Mouse (Mus musculus) right cerebral cortex, postnatal 4 days (tissue): Measurements from ENCODE around the gene Sec16a.

ENCODE experiments used
- DNase-seq: peaks from one replicate; pipeline ENCODE4 v3.0.0-alpha.2; 2022

Sec16a gene

DNA sequence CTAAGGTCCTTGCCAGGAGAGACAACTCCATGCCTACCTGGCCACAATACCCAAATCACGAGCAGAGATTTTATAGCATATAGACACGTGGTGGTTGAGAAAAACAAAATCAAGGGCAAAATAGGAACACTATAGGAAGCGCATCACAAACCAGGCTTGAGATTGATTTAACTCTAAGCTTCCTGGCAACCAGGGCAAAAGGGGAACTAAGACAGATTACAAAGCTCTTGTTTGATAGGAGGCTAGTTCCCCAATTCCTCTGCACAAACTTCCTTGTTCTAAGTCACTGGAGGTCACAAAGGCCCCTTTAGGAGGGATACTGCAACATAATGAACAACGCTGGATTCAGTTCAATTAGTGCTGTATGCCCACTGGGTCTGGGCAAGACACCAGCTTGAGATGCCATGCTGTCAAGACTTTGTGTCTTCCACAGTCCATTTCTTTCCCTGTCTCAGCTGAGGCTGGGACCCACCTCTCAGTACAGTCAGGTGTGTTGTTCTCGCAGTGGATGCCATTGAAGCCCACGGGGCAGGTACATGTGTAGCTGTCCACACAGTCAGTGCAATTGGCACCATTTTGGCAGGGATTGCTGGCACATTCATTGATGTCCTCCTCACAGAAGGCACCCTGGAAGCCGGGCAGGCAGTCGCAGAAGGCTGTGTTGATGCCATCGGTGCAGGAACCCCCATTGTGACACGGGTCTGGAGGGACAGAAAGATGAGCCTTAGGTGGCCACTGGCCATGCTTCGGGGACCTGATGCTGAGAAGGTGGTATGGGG is 27.5 kb upstream of the Sec16a start:
- DNase-seq = no peak

DNA sequence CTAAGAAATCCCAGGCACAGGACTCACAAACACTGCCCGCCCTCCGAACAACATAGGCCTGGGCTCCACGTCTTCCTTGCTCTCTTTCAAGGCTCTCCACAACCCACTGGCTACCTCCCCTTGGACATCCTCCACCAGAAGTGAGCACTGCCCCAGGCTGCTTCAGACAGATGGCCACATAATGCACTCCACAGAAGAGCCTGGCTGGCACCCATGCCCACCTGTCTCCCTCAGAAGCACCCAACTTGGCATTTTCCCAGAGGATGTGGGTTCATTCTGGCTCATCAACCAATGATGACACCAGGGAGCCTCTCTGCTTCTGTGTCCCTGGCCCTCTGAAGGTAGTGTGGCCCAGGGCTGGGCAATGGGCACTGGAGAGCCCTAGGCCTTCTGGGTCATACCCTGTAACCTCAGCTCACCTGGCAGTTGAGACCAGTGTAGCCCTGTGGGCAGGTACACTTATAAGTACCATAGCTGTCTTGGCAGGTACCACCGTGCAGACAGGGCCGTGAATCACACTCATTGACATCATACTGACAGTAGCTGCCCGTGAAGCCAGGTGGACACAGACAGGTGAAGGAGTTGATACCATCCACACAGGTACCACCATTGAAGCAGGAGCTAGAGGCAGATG is 26.8 kb upstream of the Sec16a start:
- DNase-seq = no peak

DNA sequence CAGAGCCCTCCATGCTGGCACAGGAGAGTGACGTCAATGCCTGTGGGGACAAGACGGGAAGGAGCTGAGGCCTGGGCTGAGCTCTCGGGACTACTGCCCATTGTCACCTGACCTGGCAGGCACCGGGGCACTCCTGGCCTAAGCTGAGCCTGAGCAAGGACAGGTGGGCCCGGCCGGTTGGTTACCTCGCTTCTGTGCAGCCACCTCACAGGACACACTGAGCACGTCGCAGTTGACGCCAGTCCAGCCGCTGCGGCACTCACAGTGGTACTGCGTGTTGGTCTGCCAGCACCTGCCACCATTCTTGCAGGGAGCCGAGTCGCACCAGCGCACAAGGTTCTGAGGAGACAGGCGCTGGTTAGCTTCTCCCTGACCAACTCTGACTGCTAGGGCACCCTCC is 26.0 kb upstream of the Sec16a start:
- DNase-seq = no peak

DNA sequence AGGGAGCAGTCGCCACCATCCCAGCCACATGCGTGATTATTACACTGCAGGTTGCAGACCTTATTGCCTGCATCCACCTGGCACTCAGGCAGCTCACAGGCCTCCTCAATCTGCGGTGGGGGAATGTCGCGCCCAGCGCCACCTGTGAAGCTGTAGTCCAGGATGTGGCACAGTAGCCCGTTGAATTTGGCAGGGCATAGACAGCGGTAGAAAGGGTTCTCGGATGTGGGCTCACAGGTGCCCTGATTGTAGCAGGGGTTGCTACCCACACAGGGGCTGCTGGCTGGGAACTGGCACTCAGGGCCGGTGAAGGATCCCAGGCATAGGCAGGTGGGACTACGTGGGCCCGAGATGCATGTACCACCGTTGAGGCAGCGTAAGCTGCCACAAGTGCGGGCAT is 23.4 kb upstream of the Sec16a start:
- no peak for DNase-seq

DNA sequence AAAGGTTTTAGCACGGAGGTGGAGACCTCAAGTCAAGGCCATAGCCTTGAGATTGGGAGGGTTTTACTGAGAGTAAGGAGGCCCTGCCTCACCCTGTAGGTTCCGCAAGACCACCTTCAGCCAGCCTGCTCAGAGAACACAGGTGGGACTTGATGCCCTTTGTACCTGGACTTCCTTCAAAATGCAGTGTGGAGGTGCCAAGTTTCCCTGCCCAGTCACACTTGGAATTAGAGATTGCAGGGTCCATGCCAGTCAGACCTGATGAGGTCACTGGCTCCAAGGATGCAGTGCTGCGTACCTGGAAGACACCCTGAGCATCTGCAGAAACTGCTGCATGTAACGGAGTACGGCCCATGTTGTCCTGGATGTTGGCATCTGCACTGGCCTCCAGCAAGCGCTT is 18.4 kb upstream of the Sec16a start:
- no peak for DNase-seq

DNA sequence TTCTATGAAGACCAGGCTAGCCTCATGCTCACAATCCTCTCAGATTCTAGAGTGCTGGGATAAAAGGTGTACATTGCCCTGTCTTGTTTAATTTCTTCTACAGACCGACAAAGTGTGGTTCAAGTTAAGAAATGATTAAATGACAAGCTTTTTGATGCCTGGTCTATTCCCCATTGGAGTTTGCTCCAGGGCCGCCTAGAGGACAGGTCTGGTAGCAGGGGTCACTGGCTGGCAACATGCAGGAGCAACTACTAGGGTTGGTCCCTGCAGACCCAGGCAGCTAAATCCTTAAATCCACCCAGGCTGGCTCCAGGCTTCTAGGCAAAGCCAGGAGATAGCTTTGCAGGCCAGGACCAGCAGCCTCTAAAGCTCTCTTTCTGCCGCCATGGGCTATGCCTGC is 18.0 kb upstream of the Sec16a start:
- DNase-seq = no peak

DNA sequence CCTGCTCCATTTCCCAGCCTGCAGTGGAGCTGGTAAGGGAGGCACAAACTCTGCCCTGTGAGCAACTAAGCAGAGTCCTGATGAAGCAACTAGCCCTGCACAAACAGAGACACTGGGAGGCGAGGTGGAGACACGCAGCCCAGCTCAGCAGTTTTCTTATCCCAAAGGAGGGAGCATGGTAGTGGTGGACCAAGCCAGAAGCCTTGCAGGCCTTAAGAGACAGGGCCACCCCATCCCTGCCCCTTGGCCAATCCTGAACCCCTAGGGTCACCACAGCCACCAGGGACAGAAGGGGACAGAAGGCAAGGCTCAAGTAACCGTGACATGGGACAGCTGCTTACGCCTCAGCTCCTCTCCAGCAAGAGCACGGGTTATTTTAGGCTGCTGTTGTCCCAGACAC is 16.7 kb upstream of the Sec16a start:
- no peak for DNase-seq

DNA sequence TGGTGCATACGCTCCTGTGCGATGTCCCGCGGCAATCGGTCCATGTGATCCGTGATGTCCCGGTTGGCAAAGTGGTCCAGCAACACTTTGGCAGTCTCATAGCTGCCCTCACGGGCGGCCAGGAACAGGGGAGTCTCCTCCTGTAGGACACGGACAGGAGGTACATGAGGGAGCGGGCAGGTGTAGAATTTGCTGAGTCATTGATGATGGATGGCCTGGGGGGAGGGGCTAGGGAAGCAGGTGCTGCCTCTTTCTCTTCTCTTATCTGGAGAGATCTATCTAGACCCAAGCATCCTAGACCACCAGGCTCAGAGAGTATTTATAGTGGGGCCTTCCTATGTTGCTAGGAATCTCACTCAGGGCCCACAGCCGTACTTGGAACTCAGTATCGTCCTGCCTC is 15.8 kb upstream of the Sec16a start:
- DNase-seq = no peak

DNA sequence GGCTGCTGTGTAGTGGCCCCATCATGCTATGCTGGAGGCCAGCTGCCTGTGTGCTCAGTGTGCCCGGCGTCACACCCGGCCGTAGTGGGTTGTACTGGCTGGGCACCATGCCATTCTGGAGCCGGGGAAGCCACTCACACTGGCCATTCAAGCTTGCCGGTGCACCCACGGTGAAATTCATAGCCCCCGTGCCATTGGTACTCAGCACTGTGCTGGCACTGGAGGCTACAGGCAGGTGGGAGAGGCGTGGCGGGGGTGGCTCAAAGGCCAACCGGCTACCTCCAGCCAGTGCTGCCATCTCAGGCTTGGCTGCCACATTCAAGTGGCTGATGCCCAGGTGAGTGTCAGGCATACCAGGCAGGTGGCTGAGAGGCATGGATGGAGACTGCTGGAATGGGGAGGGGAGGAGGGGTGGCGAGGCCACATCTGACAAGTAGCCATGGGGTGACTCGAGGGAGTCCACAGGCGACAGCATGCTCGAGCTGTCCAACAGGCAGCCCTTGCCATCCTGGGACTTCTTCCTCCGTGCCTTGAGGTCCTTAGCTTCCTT is 15.2 kb upstream of the Sec16a start:
- DNase-seq = no peak

DNA sequence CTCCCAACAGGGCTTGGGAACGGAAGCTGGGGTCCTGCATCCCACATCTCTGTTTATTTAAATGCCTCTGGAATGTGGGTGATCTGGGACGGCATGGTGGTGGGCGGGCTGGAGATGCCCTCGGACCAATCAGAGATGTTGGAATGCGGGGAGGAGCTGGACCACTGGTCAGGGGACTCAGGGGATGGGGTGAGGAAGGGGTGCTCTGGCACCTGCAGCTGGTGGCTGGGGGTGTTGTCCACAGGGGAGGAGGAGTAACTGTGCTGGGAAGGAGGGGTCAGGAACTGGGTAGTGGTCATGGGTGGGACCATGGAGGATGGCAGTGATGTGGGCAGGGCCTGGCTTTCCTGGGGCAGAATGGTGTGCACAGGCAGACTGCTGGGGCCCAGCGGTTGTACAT is 14.5 kb upstream of the Sec16a start:
- no peak for DNase-seq

DNA sequence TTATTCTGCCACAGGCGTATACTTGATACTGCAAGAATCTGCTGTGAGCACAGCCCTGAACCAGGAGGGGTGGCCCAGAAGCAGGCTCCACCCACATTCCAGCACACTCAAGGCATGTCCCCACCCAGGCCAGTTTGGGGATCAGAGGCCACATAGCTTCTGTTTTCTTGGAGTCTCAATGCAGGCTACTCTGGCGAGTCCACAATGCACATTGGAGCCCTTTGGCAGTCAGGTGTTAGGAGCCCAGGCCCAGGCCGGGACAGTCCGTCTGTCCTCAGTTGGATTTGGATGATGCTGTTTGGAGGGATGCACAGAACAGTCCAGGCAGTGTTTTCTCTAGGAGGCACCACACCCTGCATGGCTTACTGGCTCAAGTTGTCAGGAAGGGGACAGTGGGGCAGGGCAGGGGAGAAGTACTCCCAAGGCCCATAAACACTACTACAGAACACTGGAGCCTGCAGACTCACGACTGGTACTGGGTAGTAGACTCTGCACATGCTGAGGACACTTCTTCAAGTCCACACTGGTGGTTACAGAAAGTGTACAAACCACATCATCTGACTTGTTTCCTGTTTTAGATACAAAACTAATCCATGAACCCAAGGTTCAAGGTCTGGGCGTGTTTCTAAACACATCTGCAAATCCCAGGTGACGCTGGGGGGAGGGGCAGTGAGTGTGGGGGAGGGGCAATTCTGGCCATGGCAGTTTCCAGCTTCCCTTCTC is 13.5 kb upstream of the Sec16a start:
- no peak for DNase-seq

DNA sequence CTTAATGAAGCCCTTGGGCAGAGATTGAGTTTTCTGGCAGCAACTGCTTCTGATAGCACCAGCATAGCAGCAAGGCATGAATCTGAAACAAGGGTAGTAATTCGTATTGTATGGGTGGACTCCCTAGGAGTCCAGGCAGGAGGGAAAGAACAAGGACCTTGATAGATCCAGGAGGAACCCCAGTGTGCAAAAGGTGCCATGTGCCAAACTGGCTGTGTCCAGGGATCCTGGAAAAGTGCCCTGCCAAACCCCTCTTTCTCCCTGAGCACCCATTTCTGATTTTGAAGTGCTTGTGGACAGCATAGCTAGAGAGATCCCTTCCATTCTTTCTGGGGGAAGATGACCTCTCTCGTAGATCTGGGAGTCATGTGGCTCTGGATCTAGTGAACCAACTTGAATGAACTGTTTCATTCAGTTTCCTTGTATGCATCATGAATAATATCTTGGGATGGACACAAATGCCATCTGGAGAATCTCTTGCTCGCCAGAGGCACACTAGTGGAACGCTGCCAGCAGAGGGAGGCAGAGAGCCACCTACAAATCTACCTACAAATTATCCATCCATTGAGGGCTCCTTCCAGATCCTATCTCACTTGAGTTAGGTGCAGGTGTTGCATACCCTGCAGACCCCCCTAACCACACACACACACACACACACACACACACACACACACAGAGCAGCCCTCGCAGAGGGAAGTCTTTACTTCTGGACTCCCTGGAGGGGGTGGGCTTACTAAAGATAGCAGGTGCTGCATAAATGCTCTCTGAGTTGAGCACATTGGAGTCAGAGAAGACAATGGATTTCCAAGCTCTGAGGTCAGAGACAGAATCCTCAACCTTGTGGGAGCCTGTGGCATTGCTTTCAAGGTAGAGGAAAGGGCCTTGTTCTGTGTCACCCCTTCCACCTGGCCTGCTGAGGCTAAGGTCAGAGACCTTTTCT is 4.4 kb upstream of the Sec16a start:
- peak; percentile 94 for DNase-seq

DNA sequence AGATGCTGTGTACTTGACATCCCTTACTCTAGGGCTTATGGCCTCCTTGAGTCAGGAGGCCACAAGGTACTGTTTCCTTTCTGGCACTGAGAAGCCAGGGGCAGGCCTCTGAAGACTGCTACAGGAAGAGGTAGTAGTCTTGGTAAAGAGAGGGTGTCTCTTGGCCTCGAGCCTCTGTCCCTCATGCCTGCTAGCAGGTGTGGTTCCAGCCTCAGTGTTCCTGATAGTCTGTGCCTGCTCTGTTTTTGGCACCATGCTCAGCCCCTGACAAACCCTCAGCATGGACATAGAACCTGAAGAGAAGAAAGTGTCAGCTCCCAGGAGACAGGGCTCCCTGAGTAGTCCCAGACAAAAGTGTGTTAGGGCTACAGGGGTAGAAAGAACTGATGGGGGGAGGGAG is 2.4 kb upstream of the Sec16a start:
- DNase-seq = no peak

DNA sequence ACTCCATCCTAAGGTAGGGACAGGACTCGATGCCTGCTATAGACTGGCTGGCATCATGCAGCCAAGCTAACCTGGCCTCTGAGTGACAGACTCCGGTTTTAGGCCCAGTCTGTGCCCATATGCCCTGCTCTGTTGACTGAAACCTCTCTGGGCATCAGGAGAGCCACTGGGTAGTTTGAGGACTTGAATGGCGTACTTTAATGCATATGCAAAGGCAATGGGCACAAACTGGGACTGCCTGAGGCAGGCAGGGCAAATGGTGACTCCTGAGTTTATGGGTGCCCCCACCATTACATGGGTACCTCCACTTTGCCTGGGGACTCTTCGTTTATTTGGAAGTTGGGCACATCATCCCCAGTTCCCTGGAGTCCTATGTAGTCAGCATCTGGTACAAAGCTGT is 1.7 kb upstream of the Sec16a start:
- no peak for DNase-seq

DNA sequence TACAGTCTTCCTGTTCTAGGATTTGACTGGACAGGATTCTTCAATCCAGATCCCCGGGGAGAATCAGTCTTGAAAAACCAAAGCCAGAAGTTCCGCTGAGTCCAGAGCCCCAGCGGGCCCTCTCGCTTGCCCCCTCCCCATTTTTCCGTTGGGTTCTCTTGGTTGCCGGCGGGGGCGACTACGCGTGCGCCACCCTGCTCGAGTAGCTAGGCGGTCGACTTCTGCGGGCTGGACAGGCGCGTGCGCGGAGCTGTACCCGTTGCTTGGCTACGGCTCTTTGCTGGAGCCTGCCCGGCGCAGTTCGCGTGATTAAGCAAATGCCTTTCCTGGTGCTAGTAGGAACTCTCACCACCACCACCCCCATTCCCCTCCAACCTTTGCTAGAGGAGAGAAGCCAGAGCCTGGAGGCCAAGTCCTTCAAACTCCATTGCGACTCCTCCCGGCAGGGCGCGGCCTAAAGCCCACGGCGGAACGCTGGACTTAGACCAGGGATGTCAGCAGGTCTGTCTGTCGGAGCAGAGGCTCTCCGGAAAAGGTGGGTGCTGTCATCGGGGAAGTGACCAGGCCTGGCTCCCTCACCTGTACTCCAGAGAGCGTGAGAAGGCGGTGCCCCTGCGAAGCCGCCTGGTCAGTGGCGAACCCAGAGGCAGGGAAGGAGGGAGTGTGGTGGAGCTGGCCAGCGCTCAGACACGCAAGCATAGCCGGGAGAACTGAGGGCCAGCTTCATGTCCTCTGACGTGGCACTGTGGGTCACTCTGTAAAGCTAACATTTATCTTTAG is 840 bp upstream of the Sec16a start:
- peak; percentile 90 for DNase-seq

DNA sequence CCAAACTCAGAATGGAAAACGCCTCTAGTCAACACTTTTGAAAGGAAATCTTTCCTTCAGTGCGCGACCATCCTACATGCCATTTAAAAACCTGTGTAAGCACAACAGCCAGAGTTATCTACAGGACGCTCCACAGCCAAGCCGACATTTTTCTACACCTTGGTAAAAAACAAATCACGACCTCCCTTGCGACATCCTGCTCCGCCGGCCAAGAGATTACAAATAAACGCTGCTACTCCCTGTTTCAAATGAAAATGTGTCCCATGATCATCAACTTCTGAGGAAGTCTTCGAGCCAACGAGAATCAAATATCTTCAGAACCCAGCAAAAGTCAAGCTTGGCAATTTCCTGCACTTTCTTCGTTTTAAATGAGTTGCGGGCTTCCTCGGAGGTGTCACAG is 648 bp downstream of the Sec16a start:
- no peak for DNase-seq

DNA sequence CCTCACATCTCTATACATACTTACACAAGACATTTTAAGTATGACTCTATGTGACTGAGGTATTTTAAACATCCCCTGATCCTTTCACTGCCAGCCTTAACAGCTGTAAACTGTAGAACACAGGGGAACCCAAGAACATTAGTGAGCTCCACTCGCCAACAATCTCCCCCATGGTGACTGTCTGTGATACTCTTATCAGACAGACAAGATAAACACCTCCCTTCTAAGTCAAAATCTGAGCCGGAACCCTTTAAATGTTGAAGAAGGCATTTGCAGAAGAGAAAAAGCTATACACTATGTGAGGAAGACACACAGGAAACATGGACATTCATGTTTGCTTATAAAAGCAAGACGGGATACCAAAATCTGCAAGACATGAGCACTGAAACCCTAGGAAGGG is 1.1 kb downstream of the Sec16a start:
- DNase-seq = no peak

DNA sequence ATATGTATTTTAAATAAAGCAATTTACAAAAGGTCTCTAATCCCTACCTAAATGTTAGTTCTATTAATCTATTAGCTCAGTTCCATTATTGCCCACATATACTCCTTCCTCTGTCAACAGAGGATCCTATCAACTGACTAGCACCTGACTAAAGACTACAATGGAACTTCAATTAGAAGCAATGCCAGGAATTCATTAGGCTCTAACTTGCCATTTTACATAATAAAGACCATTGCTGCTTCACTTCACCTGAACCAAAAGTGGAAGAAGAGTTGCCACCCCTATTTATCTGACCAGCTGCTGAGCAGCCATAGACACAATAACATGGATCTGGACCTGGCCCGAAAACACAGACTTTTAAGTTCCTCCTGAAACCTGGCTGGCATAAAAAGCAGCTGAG is 2.2 kb downstream of the Sec16a start:
- DNase-seq = no peak

DNA sequence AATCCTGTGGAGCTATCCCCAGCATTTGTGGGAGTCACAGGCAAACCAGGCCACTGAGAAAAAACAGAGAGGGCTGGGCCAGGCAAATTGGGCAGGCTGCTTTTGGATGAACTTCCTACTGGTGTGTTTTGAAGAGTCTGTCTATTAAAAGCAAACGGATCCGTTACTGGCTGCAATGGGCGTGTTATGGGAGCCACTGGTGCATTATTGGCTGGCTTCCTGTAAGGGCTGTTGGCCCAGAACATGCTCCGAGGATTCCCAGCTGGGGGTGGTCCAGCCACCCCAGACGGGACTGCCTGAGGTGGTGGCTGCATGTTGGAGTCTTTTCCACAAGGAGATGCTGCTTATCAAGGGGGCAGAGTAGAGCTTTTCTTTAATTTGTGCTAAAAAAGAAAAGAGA is 3.3 kb downstream of the Sec16a start:
- no peak for DNase-seq

DNA sequence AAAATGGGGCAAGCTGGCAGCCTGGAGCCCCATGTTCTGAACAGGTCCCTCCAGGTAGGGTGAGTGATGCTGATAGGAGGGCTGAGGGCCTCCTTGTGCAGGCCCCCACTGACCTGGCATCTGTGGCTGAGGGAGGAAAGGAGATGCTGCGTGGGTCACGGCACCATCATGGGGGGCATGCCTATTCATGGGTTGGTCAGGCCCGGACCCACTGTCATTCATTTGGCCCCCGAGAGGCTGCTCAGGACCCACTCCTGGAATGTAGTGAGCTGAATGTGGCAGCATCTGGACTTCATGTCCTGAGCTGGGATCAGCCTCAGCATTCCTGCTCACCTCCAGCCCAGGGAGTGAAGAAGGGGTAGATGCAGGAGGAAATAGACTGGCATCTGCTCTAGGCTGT is 3.8 kb downstream of the Sec16a start:
- no peak for DNase-seq

DNA sequence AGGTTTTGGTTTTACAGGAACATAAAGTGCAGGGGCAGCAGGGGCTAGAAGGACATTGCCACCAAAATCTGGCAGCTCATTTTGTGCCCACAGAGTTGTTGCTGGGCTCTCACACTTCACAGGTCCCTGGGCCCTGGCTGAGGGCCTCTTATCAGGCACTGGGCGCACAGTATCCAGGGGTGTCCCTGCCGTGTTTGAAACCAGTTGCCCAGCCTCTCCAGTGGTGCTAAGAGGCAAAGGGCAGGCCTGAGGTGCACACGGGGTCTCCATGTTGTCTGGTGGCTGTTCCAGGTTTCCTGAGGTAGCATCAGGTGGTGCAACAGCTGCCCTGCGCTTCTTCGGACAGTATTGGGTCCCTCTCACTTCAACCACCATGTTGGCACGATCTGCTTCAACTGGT is 5.3 kb downstream of the Sec16a start:
- DNase-seq = no peak

DNA sequence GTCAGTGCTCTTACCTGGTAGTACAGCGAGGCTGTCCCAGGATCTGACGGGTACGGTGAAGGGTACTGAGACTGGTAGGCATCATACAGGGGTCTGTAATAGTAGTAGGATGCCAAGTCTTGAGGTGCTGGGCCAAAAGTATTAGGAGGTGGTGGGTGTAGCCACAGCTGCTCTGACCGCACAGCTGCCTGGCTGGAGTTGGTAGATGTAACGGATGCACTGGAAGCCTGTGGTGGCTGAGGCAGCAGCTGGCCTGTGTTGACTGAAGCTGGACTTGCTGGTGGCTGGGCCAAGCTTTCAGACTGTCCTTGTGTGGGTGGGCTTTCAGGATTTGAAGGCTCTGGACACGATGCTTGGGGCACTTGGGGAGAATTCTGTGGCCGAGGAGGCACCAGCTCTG is 6.6 kb downstream of the Sec16a start:
- no peak for DNase-seq
